Mouse (Mus musculus): ENCODE measurements around the gene Tmcc2. TPM values are rescaled to one million over a fixed set of nuclear protein-coding genes. Genes with fewer than 3 reads are reported as not detected.

Gene Tmcc2
- polyA plus RNA-seq (2015; fragmentation: Nextera tagmentation; extraction: Ambion mirVana), result 12.9 and 18.8 TPM in 2 replicates

GRCm38 (mm10) chr1:132390691-132391579 lies at the start of gene Tmcc2:
Gene Tmcc2 (minus strand): TSS chr1:132391281.
- Histone ChIP-seq H3K4me1 (replicated peaks) (peaks cover 39% of the 10 kb centered on the region), H3K4me3 (peak within 1 kb of the TSS; percentile 70), H3K4me2 (peak within 1 kb of the TSS; percentile 87), H3K27me3 (no peaks in the 10 kb centered on the region), H3K9ac (peak within 1 kb of the TSS; percentile 75), H3K36me3 (no peaks in the 10 kb centered on the region), H3K9me3 (replicated peaks) (no peaks in the 10 kb centered on the region), H3K27ac (peak within 1 kb of the TSS; percentile 62)
- ATAC-seq (replicated peaks; ENCODE audit: insufficient number of reproducible peaks, insufficient read depth, low FRiP score, low read depth), result peak; percentile 47; the same call in 1 of the 2 replicates
- under 1% methylated on average over 46 of the region's 50 CpGs for WGBS

GRCm38 (mm10) chr1:132437389-132437788 lies 46.3 kb upstream of the Tmcc2 start:
- peaks cover 36% of the 10 kb centered on the region for H3K36me3 ChIP-seq
- no peak overlapping the region for H3K4me3 ChIP-seq
- H3K27me3 ChIP-seq, result no peaks in the 10 kb centered on the region
- H3K27ac ChIP-seq, result peak overlapping the region; percentile 40
- WGBS, result 85% methylated on average over 5 of the region's 5 CpGs
- no peak overlapping the region for H3K4me2 ChIP-seq
- no peak overlapping the region for H3K9ac ChIP-seq
- no peak for ATAC-seq (replicated peaks; ENCODE audit: insufficient number of reproducible peaks, insufficient read depth, low FRiP score, low read depth)
- peaks cover 7% of the 10 kb centered on the region for H3K4me1 ChIP-seq (replicated peaks)
- no peaks in the 10 kb centered on the region; the same call in 1 of the 2 replicates for H3K9me3 ChIP-seq (replicated peaks)

- Histone ChIP-seq H3K9ac (no peak overlapping the region), H3K36me3 (peaks cover 32% of the 10 kb centered on the region), H3K4me1 (replicated peaks) (peaks cover 11% of the 10 kb centered on the region), H3K27me3 (no peaks in the 10 kb centered on the region), H3K27ac (peak overlapping the region; percentile 40), H3K4me3 (no peak overlapping the region), H3K4me2 (no peak overlapping the region), H3K9me3 (replicated peaks) (no peaks in the 10 kb centered on the region; the same call in 1 of the 2 replicates)
- ATAC-seq (replicated peaks; ENCODE audit: insufficient number of reproducible peaks, insufficient read depth, low FRiP score, low read depth), result no peak
- WGBS, result 67% methylated on average over 1 of the region's 1 CpGs
Measured at GRCm38 (mm10) chr1:132436960-132437359, 45.9 kb upstream of the Tmcc2 start.

- whole genome bisulfite sequencing, result 72% methylated on average over 4 of the region's 4 CpGs
- Histone ChIP-seq H3K4me2 (no peak overlapping the region), H3K27me3 (no peaks in the 10 kb centered on the region), H3K4me1 (replicated peaks) (peaks cover 16% of the 10 kb centered on the region), H3K4me3 (no peak overlapping the region), H3K9ac (no peak overlapping the region), H3K36me3 (peaks cover 27% of the 10 kb centered on the region), H3K27ac (peak overlapping the region; percentile 30), H3K9me3 (replicated peaks) (no peaks in the 10 kb centered on the region; the same call in 1 of the 2 replicates)
- no peak for ATAC-seq (replicated peaks; ENCODE audit: insufficient number of reproducible peaks, insufficient read depth, low FRiP score, low read depth)
Measured at GRCm38 (mm10) chr1:132436320-132436958, 45.4 kb upstream of the Tmcc2 start.

- Histone ChIP-seq H3K9me3 (replicated peaks) (no peaks in the 10 kb centered on the region), H3K4me2 (no peak overlapping the region), H3K27me3 (no peaks in the 10 kb centered on the region), H3K4me3 (no peak overlapping the region), H3K36me3 (0 out of 2 replicates have a peak, but pooled peaks cover 6% of the 10 kb centered on the region), H3K4me1 (replicated peaks) (peaks cover 17% of the 10 kb centered on the region), H3K9ac (no peak overlapping the region), H3K27ac (no peak overlapping the region)
- no peak for ATAC-seq (replicated peaks; ENCODE audit: insufficient number of reproducible peaks, insufficient read depth, low FRiP score, low read depth)
- WGBS, result 91% methylated on average over 12 of the region's 12 CpGs
Measured at GRCm38 (mm10) chr1:132434032-132434431, 43.0 kb upstream of the Tmcc2 start.

- 0 out of 2 replicates have a peak, but pooled peaks cover 6% of the 10 kb centered on the region for H3K36me3 ChIP-seq
- WGBS, result 71% methylated on average over 5 of the region's 5 CpGs
- H3K27ac ChIP-seq, result no peak overlapping the region
- H3K9ac ChIP-seq, result no peak overlapping the region; the same call in 1 of the 2 replicates
- H3K9me3 ChIP-seq (replicated peaks), result no peaks in the 10 kb centered on the region
- peaks cover 17% of the 10 kb centered on the region for H3K4me1 ChIP-seq (replicated peaks)
- ATAC-seq (replicated peaks; ENCODE audit: insufficient number of reproducible peaks, insufficient read depth, low FRiP score, low read depth), result no peak
- H3K27me3 ChIP-seq, result no peaks in the 10 kb centered on the region
- no peak overlapping the region for H3K4me3 ChIP-seq
- H3K4me2 ChIP-seq, result no peak overlapping the region
Measured at GRCm38 (mm10) chr1:132433349-132433748, 42.3 kb upstream of the Tmcc2 start.

- Histone ChIP-seq H3K9me3 (replicated peaks) (no peaks in the 10 kb centered on the region), H3K36me3 (0 out of 2 replicates have a peak, but pooled peaks cover 6% of the 10 kb centered on the region), H3K9ac (no peak overlapping the region), H3K4me1 (replicated peaks) (peaks cover 17% of the 10 kb centered on the region), H3K4me2 (no peak overlapping the region), H3K27ac (no peak overlapping the region), H3K4me3 (no peak overlapping the region), H3K27me3 (no peaks in the 10 kb centered on the region)
- no peak for ATAC-seq (replicated peaks; ENCODE audit: insufficient number of reproducible peaks, insufficient read depth, low FRiP score, low read depth)
- 43% methylated on average over 9 of the region's 9 CpGs for WGBS
Measured at GRCm38 (mm10) chr1:132431716-132432115, 40.6 kb upstream of the Tmcc2 start.

- WGBS, result 81% methylated on average over 3 of the region's 3 CpGs
- Histone ChIP-seq H3K27me3 (no peaks in the 10 kb centered on the region), H3K36me3 (0 out of 2 replicates have a peak, but pooled peaks cover 6% of the 10 kb centered on the region), H3K9ac (no peak overlapping the region), H3K9me3 (replicated peaks) (no peaks in the 10 kb centered on the region), H3K4me2 (no peak overlapping the region), H3K4me1 (replicated peaks) (peaks cover 17% of the 10 kb centered on the region), H3K4me3 (no peak overlapping the region), H3K27ac (no peak overlapping the region)
- ATAC-seq (replicated peaks; ENCODE audit: insufficient number of reproducible peaks, insufficient read depth, low FRiP score, low read depth), result no peak
Measured at GRCm38 (mm10) chr1:132430818-132431217, 39.7 kb upstream of the Tmcc2 start.

- no peak for ATAC-seq (replicated peaks; ENCODE audit: insufficient number of reproducible peaks, insufficient read depth, low FRiP score, low read depth)
Measured at GRCm38 (mm10) chr1:132425600-132425999, 34.5 kb upstream of the Tmcc2 start.

GRCm38 (mm10) chr1:132422912-132423696 lies 32.0 kb upstream of the Tmcc2 start:
- H3K36me3 ChIP-seq, result no peaks in the 10 kb centered on the region
- H3K4me3 ChIP-seq, result no peak overlapping the region
- no peak overlapping the region for H3K9ac ChIP-seq
- no peaks in the 10 kb centered on the region for H3K9me3 ChIP-seq (replicated peaks)
- H3K27ac ChIP-seq, result no peak overlapping the region
- H3K4me1 ChIP-seq (replicated peaks), result peaks cover 13% of the 10 kb centered on the region
- WGBS, result 93% methylated on average over 5 of the region's 5 CpGs
- no peak overlapping the region for H3K4me2 ChIP-seq
- no peaks in the 10 kb centered on the region for H3K27me3 ChIP-seq
- no peak for ATAC-seq (replicated peaks; ENCODE audit: insufficient number of reproducible peaks, insufficient read depth, low FRiP score, low read depth)

More at GRCm38 (mm10) chr1:132425600-132425999, 34.5 kb upstream of the Tmcc2 start:
- H3K27ac ChIP-seq, result no peak overlapping the region
- no peak overlapping the region for H3K9ac ChIP-seq
- no peaks in the 10 kb centered on the region for H3K9me3 ChIP-seq (replicated peaks)
- no peaks in the 10 kb centered on the region for H3K4me1 ChIP-seq (replicated peaks)
- no peak overlapping the region for H3K4me2 ChIP-seq
- no peak overlapping the region for H3K4me3 ChIP-seq
- H3K27me3 ChIP-seq, result no peaks in the 10 kb centered on the region
- H3K36me3 ChIP-seq, result no peaks in the 10 kb centered on the region

- Histone ChIP-seq H3K9ac (no peak overlapping the region), H3K4me1 (replicated peaks) (peaks cover 17% of the 10 kb centered on the region), H3K36me3 (no peaks in the 10 kb centered on the region), H3K27me3 (no peaks in the 10 kb centered on the region), H3K27ac (no peak overlapping the region), H3K4me3 (no peak overlapping the region), H3K9me3 (replicated peaks) (no peaks in the 10 kb centered on the region), H3K4me2 (no peak overlapping the region)
- 84% methylated on average over 7 of the region's 7 CpGs for WGBS
- ATAC-seq (replicated peaks; ENCODE audit: insufficient number of reproducible peaks, insufficient read depth, low FRiP score, low read depth), result no peak
Measured at GRCm38 (mm10) chr1:132420662-132421061, 29.6 kb upstream of the Tmcc2 start.
